Mouse (Mus musculus) ES-Bruce4 (cell line): ENCODE data around the gene Gm13288.
"Not testable (repeated sequence)": the region's sequence is repeated elsewhere in the genome, so short reads cannot be mapped to it uniquely, and the experiment has no call there.

ENCODE experiments used
- CTCF ChIP-seq: IDR thresholded peaks from one replicate; pipeline ENCODE4 v1.8.1; 2011; ENCODE audit warnings: low read depth, low read length
- EP300 ChIP-seq: IDR thresholded peaks from 2 replicates; pipeline ENCODE4 v1.6.1; 2011; ENCODE audit warnings: low read depth, low read length; ENCODE audit not compliant: insufficient read depth
- POLR2A ChIP-seq: IDR thresholded peaks from one replicate; pipeline ENCODE4 v1.8.1; 2011; ENCODE audit warnings: low read length; ENCODE audit not compliant: insufficient read depth

GRCm38 (mm10) chr4:88761776-88762175 is 43.6 kb upstream of the Gm13288 start:
- not testable (repeated sequence) for TF ChIP-seq CTCF, POLR2A, EP300
